ENCODE assay signal across 22 mouse cellular contexts in genomic region chr10:29508167-29508566, GRCm38 (mm10). TPM values are rescaled to one million over a fixed set of nuclear protein-coding genes. Genes with fewer than 3 reads are reported as not detected.
DNase-seq lines count a peak whose midpoint lies in the region; ATAC-seq and TF ChIP-seq lines count a peak whose summit lies in the region.
"Had no signal": no experiment of that assay in that cellular context is flagged by ENCODE, and none has a peak within 500 bp of the region (broad histone marks: within the 10 kb centered on the region; RNA-seq: fewer than 3 reads in every experiment).

No protein-coding gene starts in this region.

- H3K9ac ChIP-seq in kidney, postnatal 0 days (ENCODE audit: low read depth, low read length), result no peak overlapping the region
- H3K9ac ChIP-seq: embryonic facial prominence, embryonic 15.5 days; limb, embryonic 15.5 days; liver, embryonic 14.5 days; neural tube, embryonic 15.5 days had no signal

- 46% methylated on average over 2 of the region's 2 CpGs for WGBS in kidney, postnatal 0 days

- no peak overlapping the region for H3K4me2 ChIP-seq in kidney, postnatal 0 days (ENCODE audit: low read length)
- H3K4me2 ChIP-seq: embryonic facial prominence, embryonic 15.5 days; heart, embryonic 11.5 days; limb, embryonic 15.5 days; neural tube, embryonic 15.5 days had no signal

- H3K9me3 ChIP-seq in kidney, postnatal 0 days (replicated peaks; ENCODE audit: low read length), result no peaks in the 10 kb centered on the region
- H3K9me3 ChIP-seq: embryonic facial prominence, embryonic 15.5 days; hindbrain, embryonic 10.5 days; limb, embryonic 15.5 days; neural tube, embryonic 15.5 days had no signal

- no peak overlapping the region for H3K27ac ChIP-seq in kidney, postnatal 0 days
- H3K27ac ChIP-seq: embryonic facial prominence, embryonic 15.5 days; hindbrain, embryonic 10.5 days; limb, embryonic 15.5 days; liver, embryonic 14.5 days; macrophage; neural tube, embryonic 15.5 days; stomach, postnatal 0 days had no signal

- TF ChIP-seq CTCF in kidney, postnatal 0 days (IDR thresholded peaks at IDR 0.05; ENCODE audit: low read depth), result no peak

- no peak overlapping the region for H3K4me3 ChIP-seq in kidney, postnatal 0 days (replicated peaks; ENCODE audit: low read depth, low read length)
- H3K4me3 ChIP-seq: embryonic facial prominence, embryonic 15.5 days; hindbrain, embryonic 10.5 days; limb, embryonic 15.5 days; neural tube, embryonic 15.5 days had no signal

- no peak for ATAC-seq in kidney, postnatal 0 days (replicated peaks; ENCODE audit: low FRiP score, low read depth)
- ATAC-seq: forebrain, embryonic 14.5 days; intestine, postnatal 0 days had no signal

- H3K4me1 ChIP-seq in kidney, postnatal 0 days (replicated peaks; ENCODE audit: insufficient read depth, low read length), result no peaks in the 10 kb centered on the region
- H3K4me1 ChIP-seq: embryonic facial prominence, embryonic 15.5 days; hindbrain, embryonic 10.5 days; limb, embryonic 15.5 days; neural tube, embryonic 15.5 days had no signal

- peak; percentile 35 for DNase-seq in embryo, embryonic 10 days (ENCODE audit: low spot score)
- no peak for DNase-seq in embryo, embryonic 9.5 days (ENCODE audit: extremely low spot score)
- peak; percentile 6 for DNase-seq in kidney, postnatal 0 days (ENCODE audit: low spot score)
- DNase-seq in kidney, adult 9 months, result no peak
- peak; percentile 19 for DNase-seq in embryo, embryonic 11 days
- DNase-seq in lung, postnatal 25 days (ENCODE audit: low spot score), result peak; percentile 3
- DNase-seq in thymus, postnatal 14 days, result no peak
- no peak for DNase-seq in cerebellum, adult 11 months
- DNase-seq: adrenal gland, postnatal 10 days; cerebellum, adult 2 months; left cerebral cortex, postnatal 4 days; thymus, adult 2 months had no signal

- H3K36me3 ChIP-seq in kidney, postnatal 0 days (ENCODE audit: insufficient read depth, low read length), result no peaks in the 10 kb centered on the region
- H3K36me3 ChIP-seq: embryonic facial prominence, embryonic 15.5 days; hindbrain, embryonic 10.5 days; limb, embryonic 15.5 days; neural tube, embryonic 15.5 days had no signal

- no peaks in the 10 kb centered on the region for H3K27me3 ChIP-seq in kidney, postnatal 0 days (ENCODE audit: insufficient read depth, low read length)
- H3K27me3 ChIP-seq: embryonic facial prominence, embryonic 15.5 days; limb, embryonic 15.5 days; neural tube, embryonic 15.5 days had no signal

RNA-seq across cellular contexts. Expression of gene Rspo3, which starts 27.5 kb away (rescaled TPM):
- polyA plus RNA-seq in kidney, postnatal 0 days (2015; fragmentation: Nextera tagmentation; extraction: Ambion mirVana), result 8.6 and 10.3 TPM in 2 replicates
- polyA plus RNA-seq: macrophage had no signal

Comparison
In these comparisons a context has a peak if more than half of its experiments do, and no peak if none do; other contexts are left out.
1. DNase-seq: peak in embryo, embryonic 10 days (single experiment), kidney, postnatal 0 days (single experiment), embryo, embryonic 11 days (single experiment) and lung, postnatal 25 days (single experiment); none in embryo, embryonic 9.5 days (single experiment), kidney, adult 9 months (single experiment), thymus, postnatal 14 days (single experiment) and cerebellum, adult 11 months (single experiment).